Mouse (Mus musculus) erythroblast, embryonic 14.5 days (primary cell): ENCODE results near the gene Pld6.

Experiments
- GATA1 ChIP-seq: IDR thresholded peaks from 2 replicates; pipeline ENCODE4 v1.6.1; 2012; ENCODE audit warnings: low read length, inconsistent platforms, mixed read lengths
- TAL1 ChIP-seq: IDR thresholded peaks from 3 replicates; pipeline ENCODE4 v1.6.1; 2012; ENCODE audit warnings: low read length, inconsistent platforms, mixed read lengths

DNA sequence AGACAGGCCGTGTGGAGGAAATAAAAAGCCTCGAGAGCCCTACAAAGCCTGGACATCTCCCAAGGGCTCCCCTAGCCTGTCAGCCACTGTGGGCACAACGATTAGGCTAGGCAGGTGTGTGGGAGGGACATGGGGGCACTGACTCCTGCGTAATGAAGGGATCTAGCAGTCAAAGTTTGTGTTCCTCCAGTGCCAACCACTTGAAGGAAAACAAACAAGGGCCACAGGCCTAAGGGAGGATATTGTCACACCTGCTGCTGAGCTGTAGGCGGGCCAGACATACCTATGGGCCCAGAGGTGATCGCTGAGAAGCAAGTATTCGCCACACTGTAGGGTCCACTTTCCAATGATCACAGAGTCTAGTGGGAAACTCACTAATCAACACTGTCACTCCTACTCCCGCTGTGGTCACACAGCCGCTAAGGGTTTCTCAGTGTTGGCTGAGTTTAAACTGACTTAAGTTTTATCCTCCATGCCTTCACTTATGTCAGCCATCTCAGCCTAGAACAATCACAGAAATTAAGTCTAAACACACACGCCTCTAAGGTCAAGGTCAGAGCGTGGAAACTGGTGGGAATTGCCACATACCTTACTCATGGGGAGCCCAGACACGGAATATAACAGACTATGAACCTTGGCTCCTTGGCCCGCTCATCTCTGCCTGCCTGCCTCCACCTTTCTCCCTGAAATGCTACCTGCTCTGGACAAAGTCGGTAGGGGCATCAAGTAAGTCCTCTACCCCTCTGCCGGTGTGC lies 824 bp downstream of the Pld6 start:
- TF ChIP-seq TAL1 (no peak), GATA1 (no peak)
